Mouse (Mus musculus) stomach, postnatal 0 days (tissue): Measurements from ENCODE around the gene Lmod1.

Experiments
- CTCF ChIP-seq: IDR thresholded peaks from 2 replicates; pipeline ENCODE4 v1.5.1; 2016; ENCODE audit warnings: antibody characterized with exemption, low read depth, mild to moderate bottlenecking, moderate library complexity
- EP300 ChIP-seq: optimal IDR thresholded peaks from 2 replicates; pipeline ENCODE3; 2016; ENCODE audit warnings: antibody characterized with exemption

DNA sequence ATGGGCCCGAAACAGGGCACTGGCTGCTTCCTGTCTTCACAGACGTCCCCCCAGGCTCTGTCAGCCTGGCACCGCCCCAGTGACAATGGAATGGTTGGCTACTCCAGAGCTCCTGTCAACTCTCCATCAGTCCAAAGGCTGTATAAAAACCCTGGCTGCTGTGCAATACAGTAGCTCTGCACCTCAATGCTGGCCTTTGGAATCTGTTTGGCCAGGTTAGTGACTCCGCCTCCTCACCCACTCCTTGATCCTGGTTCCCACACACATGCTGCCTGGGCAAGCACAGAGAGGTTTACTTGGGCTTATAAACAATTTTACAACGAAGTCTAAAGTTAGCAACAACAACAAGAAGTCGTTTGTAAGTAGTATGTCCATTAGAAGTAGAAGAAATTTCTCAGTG lies 13.3 kb upstream of the Lmod1 start:
- TF ChIP-seq CTCF (no peak), EP300 (no peak)
